Mouse (Mus musculus) heart, adult 2 months (tissue): ENCODE measurements at regions not wholly inside any gene's neighbourhood (a gene's known extent, or its start where the extent isn't known, plus 50 kb on each side); places are given as distances from the start of the nearest gene placed in this dataset.

Source experiments
- CTCF ChIP-seq: fragments of 200-600 bp; IDR thresholded peaks from 2 replicates; pipeline ENCODE4 v1.8.1; 2022; ENCODE audit warnings: antibody characterized with exemption, mild to moderate bottlenecking, moderate library complexity
- EP300 ChIP-seq: fragments of 200-500 bp; IDR thresholded peaks from 2 replicates; pipeline ENCODE4 v1.6.1; 2011; ENCODE audit warnings: low read depth, low read length, control low read depth; ENCODE audit not compliant: insufficient read depth
- POLR2A ChIP-seq: fragments of 200-500 bp; IDR thresholded peaks from 2 replicates; pipeline ENCODE4 v1.6.1; 2011; ENCODE audit warnings: mild to moderate bottlenecking, low read depth, low read length, control low read depth; ENCODE audit not compliant: insufficient read depth

DNA sequence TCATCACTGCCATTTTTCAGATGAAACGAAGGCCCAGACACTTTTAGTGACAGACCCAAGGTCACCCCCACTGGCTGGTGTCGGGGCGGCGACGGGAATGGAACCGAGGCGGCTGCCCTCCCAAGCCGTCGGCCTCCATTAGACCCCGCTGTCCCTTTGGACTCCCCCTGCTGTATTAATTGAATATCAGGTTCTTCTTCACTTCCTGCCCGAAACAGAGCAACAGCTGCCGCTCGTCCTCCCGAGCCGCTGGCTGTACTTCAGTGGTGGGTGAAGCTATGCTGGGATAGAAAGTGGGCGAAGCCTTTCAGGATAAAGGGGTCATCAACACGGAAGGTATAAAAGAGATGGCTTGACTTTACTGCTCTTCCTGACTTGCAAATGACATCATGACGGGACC, 64.4 kb upstream of the Egflam start:
- TF ChIP-seq POLR2A (no peak), CTCF (no peak), EP300 (no peak)
